Mouse (Mus musculus) limb, embryonic 10.5 days (tissue): ENCODE data around the gene Tas2r116. TPM values are rescaled to one million over a fixed set of nuclear protein-coding genes. Genes with fewer than 3 reads are reported as not detected.

Experiments used
- DNase-seq: peaks from one replicate; pipeline ENCODE4 v3.0.0-alpha.2; 2017; ENCODE audit warnings: low spot score
- H3K27ac ChIP-seq: fragments of 300-500 bp; sonication (generic); 2 replicates; pipeline ENCODE4 v1.5.1; 2016; ENCODE audit warnings: mild to moderate bottlenecking
- H3K27me3 ChIP-seq: fragments of 300-500 bp; sonication (generic); 2 replicates; pipeline ENCODE4 v1.6.1; 2016; ENCODE audit warnings: low read depth, mild to moderate bottlenecking; ENCODE audit not compliant: poor library complexity, severe bottlenecking
- H3K36me3 ChIP-seq: fragments of 300-500 bp; sonication (generic); 2 replicates; pipeline ENCODE4 v1.6.1; 2016; ENCODE audit warnings: mild to moderate bottlenecking, moderate library complexity
- H3K4me1 ChIP-seq: fragments of 300-500 bp; sonication (generic); 2 replicates; pipeline ENCODE4 v1.6.1; 2016
- H3K4me3 ChIP-seq: fragments of 300-500 bp; sonication (generic); 2 replicates; pipeline ENCODE4 v1.5.1; 2016; ENCODE audit warnings: mild to moderate bottlenecking, moderate library complexity
- H3K9me3 ChIP-seq: fragments of 300-500 bp; sonication (generic); replicated peaks from 2 replicates; pipeline ENCODE4 v1.6.1; 2016; ENCODE audit warnings: mild to moderate bottlenecking
- WGBS: fragments of 180-500 bp; shearing (Covaris S2); methylation state at CpG from one replicate; pipeline ENCODE4 v1.1.7; 2016; 5-methylcytosine and 5-hydroxymethylcytosine counted together
- polyA plus RNA-seq: library from polyadenylated mRNA; unstranded; fragments of >200 nt; fragmentation: Nextera tagmentation; extraction: Ambion mirVana; gene quantifications from 2 replicates; pipeline ENCODE4 v1.2.1, GENCODE M21; 2016

Gene Tas2r116
- not detected in 2 replicates for polyA plus RNA-seq

GRCm38 (mm10) chr6:132855138-132855537, at the start of gene Tas2r116:
Tas2r116 (plus strand) TSS chr6:132855438.
- 85% methylated on average over 1 of the region's 1 CpGs for WGBS
- no peaks in the 10 kb centered on the region for H3K9me3 ChIP-seq
- H3K36me3 ChIP-seq, result no peaks in the 10 kb centered on the region
- H3K4me1 ChIP-seq, result no peaks in the 10 kb centered on the region
- H3K27me3 ChIP-seq, result no peaks in the 10 kb centered on the region
- H3K4me3 ChIP-seq, result no peak within 1 kb of the TSS
- no peak for DNase-seq
- no peak within 1 kb of the TSS for H3K27ac ChIP-seq

- no peak within 1 kb of the TSS for H3K27ac ChIP-seq
- no peaks in the 10 kb centered on the region for H3K4me1 ChIP-seq
- no peaks in the 10 kb centered on the region for H3K36me3 ChIP-seq
- H3K9me3 ChIP-seq, result no peaks in the 10 kb centered on the region
- H3K27me3 ChIP-seq, result no peaks in the 10 kb centered on the region
- 94% methylated on average over 1 of the region's 1 CpGs for WGBS
- no peak within 1 kb of the TSS for H3K4me3 ChIP-seq
- DNase-seq, result no peak
Measured at GRCm38 (mm10) chr6:132846842-132847241, 8.4 kb upstream of the Tas2r116 start, which contains the start of gene Tas2r123. Tas2r123 (plus strand) TSS chr6:132847142.

- Histone ChIP-seq H3K27ac (no peak within 1 kb of the TSS), H3K27me3 (no peaks in the 10 kb centered on the region), H3K9me3 (no peaks in the 10 kb centered on the region), H3K36me3 (no peaks in the 10 kb centered on the region), H3K4me3 (no peak within 1 kb of the TSS), H3K4me1 (no peaks in the 10 kb centered on the region)
- no peak for DNase-seq
Measured at GRCm38 (mm10) chr6:132867708-132868107, 12.5 kb downstream of the Tas2r116 start, which contains the start of gene Tas2r110. Tas2r110 (plus strand) TSS chr6:132868008.

GRCm38 (mm10) chr6:132892711-132893110, 37.5 kb downstream of the Tas2r116 start, which contains the start of gene Tas2r113:
Tas2r113 (plus strand) TSS chr6:132893011.
- H3K27ac ChIP-seq, result no peak within 1 kb of the TSS
- no peaks in the 10 kb centered on the region for H3K9me3 ChIP-seq
- H3K4me3 ChIP-seq, result no peak within 1 kb of the TSS
- H3K4me1 ChIP-seq, result no peaks in the 10 kb centered on the region
- H3K27me3 ChIP-seq, result no peaks in the 10 kb centered on the region
- DNase-seq, result no peak
- WGBS, result 81% methylated on average over 1 of the region's 1 CpGs
- no peaks in the 10 kb centered on the region for H3K36me3 ChIP-seq

Other genes starting within 250 kb of the Tas2r116 start
- gene A630073D07Rik, start 203.9 kb upstream of the Tas2r116 start, polyA plus RNA-seq, result not detected in 2 replicates
- gene Tas2r120, start 198.5 kb upstream of the Tas2r116 start, polyA plus RNA-seq, result not detected in 2 replicates
- not detected in 2 replicates for gene Tas2r121, start 154.4 kb upstream of the Tas2r116 start, polyA plus RNA-seq
- gene Tas2r122, start 143.5 kb upstream of the Tas2r116 start, polyA plus RNA-seq, result not detected in 2 replicates
- gene Tas2r115, start 117.4 kb upstream of the Tas2r116 start, polyA plus RNA-seq, result not detected in 2 replicates
- not detected in 2 replicates for gene Tas2r124, start 100.7 kb upstream of the Tas2r116 start, polyA plus RNA-seq
- gene Tas2r102, start 93.3 kb upstream of the Tas2r116 start, polyA plus RNA-seq, result not detected in 2 replicates
- not detected in 2 replicates for gene Tas2r136, start 77.3 kb upstream of the Tas2r116 start, polyA plus RNA-seq
- gene Tas2r117, start 52.6 kb upstream of the Tas2r116 start, polyA plus RNA-seq, result not detected in 2 replicates
- gene Tas2r123, start 8.3 kb upstream of the Tas2r116 start, polyA plus RNA-seq, result not detected in 2 replicates
- not detected in 2 replicates for gene Tas2r110, start 12.6 kb downstream of the Tas2r116 start, polyA plus RNA-seq
- gene Tas2r113, start 37.6 kb downstream of the Tas2r116 start, polyA plus RNA-seq, result not detected in 2 replicates
- not detected in 2 replicates for gene Tas2r125, start 54.2 kb downstream of the Tas2r116 start, polyA plus RNA-seq
- gene Tas2r129, start 95.7 kb downstream of the Tas2r116 start, polyA plus RNA-seq, result not detected in 2 replicates
- gene Tas2r131, start 102.5 kb downstream of the Tas2r116 start, polyA plus RNA-seq, result not detected in 2 replicates
- not detected in 2 replicates for gene Tas2r109, start 125.5 kb downstream of the Tas2r116 start, polyA plus RNA-seq
- not detected in 2 replicates for gene Tas2r103, start 181.7 kb downstream of the Tas2r116 start, polyA plus RNA-seq
- gene Tas2r140, start 200.4 kb downstream of the Tas2r116 start, polyA plus RNA-seq, result not detected in 2 replicates
- gene Smim10l1, start 249.5 kb downstream of the Tas2r116 start, polyA plus RNA-seq, result 51.7 and 64.5 TPM in 2 replicates